Mouse (Mus musculus) brain, embryonic 14.5 days (tissue): ENCODE measurements around the gene Bnip1.

Experiments
- CTCF ChIP-seq: fragments of 200-500 bp; IDR thresholded peaks from 2 replicates; pipeline ENCODE4 v1.5.1; 2012; ENCODE audit warnings: inconsistent platforms, mild to moderate bottlenecking, moderate library complexity, borderline replicate concordance; ENCODE audit not compliant: insufficient read depth, insufficient read length; ENCODE audit errors: extremely low read depth
- POLR2A ChIP-seq: fragments of 200-500 bp; IDR thresholded peaks from 2 replicates; pipeline ENCODE4 v1.6.1; 2012; ENCODE audit warnings: mild to moderate bottlenecking, inconsistent platforms, borderline replicate concordance; ENCODE audit not compliant: poor library complexity, insufficient read depth, insufficient read length, severe bottlenecking; ENCODE audit errors: extremely low read depth

GRCm38 (mm10) chr17:26841981-26842380 is 61.1 kb downstream of the Bnip1 start:
- TF ChIP-seq POLR2A (no peak), CTCF (no peak)
